Mouse (Mus musculus) large intestine, adult 2 months (tissue): ENCODE measurements around the gene Vps33b. TPM values are rescaled to one million over a fixed set of nuclear protein-coding genes. Genes with fewer than 3 reads are reported as not detected.

Experiments used
- polyA plus RNA-seq: library from polyadenylated mRNA; depleted of rRNA; stranded (reverse); fragments of >200 nt; gene quantifications from 2 replicates; pipeline ENCODE4 v1.2.3, GENCODE M21; 2012; rRNA removed

Vps33b gene
- polyA plus RNA-seq, 1 experiment: 9.0 TPM

Other genes starting within 250 kb of the Vps33b start
- gene Zfp710, start 244.8 kb upstream of the Vps33b start, polyA plus RNA-seq: 30.7 and 51.2 TPM in 2 replicates
- 136 and 156 TPM in 2 replicates for gene Idh2, start 154.3 kb upstream of the Vps33b start, polyA plus RNA-seq
- 43.2 and 57.8 TPM in 2 replicates for gene Sema4b, start 82.8 kb upstream of the Vps33b start, polyA plus RNA-seq
- 652 and 673 TPM in 2 replicates for gene Cib1, start 36.8 kb upstream of the Vps33b start, polyA plus RNA-seq
- 3.1 and 4.7 TPM in 2 replicates for gene Gdpgp1, start 36.8 kb upstream of the Vps33b start, polyA plus RNA-seq
- gene Ttll13, start 23.3 kb upstream of the Vps33b start, polyA plus RNA-seq: 0.05 and 0.12 TPM in 2 replicates
- 19.0 and 21.2 TPM in 2 replicates for gene Ngrn, start 8.4 kb upstream of the Vps33b start, polyA plus RNA-seq
- 33.7 and 34.6 TPM in 2 replicates for gene Prc1, start 24.8 kb downstream of the Vps33b start, polyA plus RNA-seq
- gene Rccd1, start 54.8 kb downstream of the Vps33b start, polyA plus RNA-seq: 7.8 and 8.9 TPM in 2 replicates
- gene Unc45a, start 71.4 kb downstream of the Vps33b start, polyA plus RNA-seq: 44.8 and 64.9 TPM in 2 replicates
- gene Hddc3, start 73.5 kb downstream of the Vps33b start, polyA plus RNA-seq: 32.5 and 42.0 TPM in 2 replicates
- 13.8 and 25.9 TPM in 2 replicates for gene Man2a2, start 101.7 kb downstream of the Vps33b start, polyA plus RNA-seq
- 12.1 and 17.1 TPM in 2 replicates for gene Fes, start 118.3 kb downstream of the Vps33b start, polyA plus RNA-seq
- 42.5 and 62.9 TPM in 2 replicates for gene Furin, start 135.8 kb downstream of the Vps33b start, polyA plus RNA-seq